Mouse (Mus musculus): ENCODE measurements around the gene Aagab. TPM values are rescaled to one million over a fixed set of nuclear protein-coding genes. Genes with fewer than 3 reads are reported as not detected.
A peak's percentile ranks its signal among the peaks of the same experiment; 100 is the strongest.

Gene Aagab
- polyA plus RNA-seq, 1 experiment from 2014 or later, result 32.5 TPM

GRCm38 (mm10) chr9:63682943-63683342, 80.5 kb downstream of the Aagab start:
- Histone ChIP-seq H3K27ac (ENCODE audit: low read length) (no peak overlapping the region), H3K9ac (ENCODE audit: low read length) (no peak overlapping the region), H3K4me1 (ENCODE audit: control insufficient read depth, insufficient read depth, low read length) (peaks cover 25% of the 10 kb centered on the region), H3K9me3 (replicated peaks; ENCODE audit: control insufficient read depth, low read length) (peaks cover 6% of the 10 kb centered on the region), H3K36me3 (ENCODE audit: control insufficient read depth, insufficient read depth) (no peaks in the 10 kb centered on the region; the same call in 1 of the 2 replicates), H3K4me2 (ENCODE audit: low read depth, low read length) (no peak overlapping the region), H3K27me3 (ENCODE audit: control insufficient read depth, insufficient read depth, low read length) (no peaks in the 10 kb centered on the region), H3K4me3 (ENCODE audit: low read length) (no peak overlapping the region)
- 80% methylated on average over 2 of the region's 2 CpGs for WGBS
- no peak for ATAC-seq (replicated peaks; ENCODE audit: extremely low read depth, insufficient read depth, low FRiP score)

DNA sequence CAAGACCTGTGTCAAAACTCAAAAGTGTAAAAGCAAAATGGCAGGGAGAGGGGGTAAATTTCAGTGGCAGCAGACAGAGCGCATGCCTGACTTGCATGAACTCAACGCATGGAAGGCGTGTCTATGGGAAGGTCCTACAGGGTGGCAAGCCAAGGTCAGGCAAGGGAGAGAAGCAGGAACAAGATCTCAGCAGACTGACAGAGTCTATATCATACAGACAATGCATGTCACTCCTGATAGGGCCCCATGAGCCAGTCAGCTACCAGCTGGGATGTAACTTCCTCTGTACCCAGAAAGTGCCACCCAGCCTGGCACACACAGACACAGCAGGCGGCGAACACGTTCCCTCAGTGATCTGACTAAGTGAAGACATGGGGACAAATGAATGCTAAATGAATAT, 81.8 kb downstream of the Aagab start:
- Histone ChIP-seq H3K27me3 (ENCODE audit: control insufficient read depth, insufficient read depth, low read length) (no peaks in the 10 kb centered on the region), H3K9me3 (replicated peaks; ENCODE audit: control insufficient read depth, low read length) (peaks cover 6% of the 10 kb centered on the region), H3K27ac (ENCODE audit: low read length) (no peak overlapping the region), H3K4me3 (ENCODE audit: low read length) (no peak overlapping the region), H3K36me3 (ENCODE audit: control insufficient read depth, insufficient read depth) (no peaks in the 10 kb centered on the region; the same call in 1 of the 2 replicates), H3K9ac (ENCODE audit: low read length) (no peak overlapping the region), H3K4me1 (ENCODE audit: control insufficient read depth, insufficient read depth, low read length) (peaks cover 18% of the 10 kb centered on the region), H3K4me2 (ENCODE audit: low read depth, low read length) (no peak overlapping the region)
- 87% methylated on average over 6 of the region's 6 CpGs for WGBS
- ATAC-seq (replicated peaks; ENCODE audit: extremely low read depth, insufficient read depth, low FRiP score), result no peak

DNA sequence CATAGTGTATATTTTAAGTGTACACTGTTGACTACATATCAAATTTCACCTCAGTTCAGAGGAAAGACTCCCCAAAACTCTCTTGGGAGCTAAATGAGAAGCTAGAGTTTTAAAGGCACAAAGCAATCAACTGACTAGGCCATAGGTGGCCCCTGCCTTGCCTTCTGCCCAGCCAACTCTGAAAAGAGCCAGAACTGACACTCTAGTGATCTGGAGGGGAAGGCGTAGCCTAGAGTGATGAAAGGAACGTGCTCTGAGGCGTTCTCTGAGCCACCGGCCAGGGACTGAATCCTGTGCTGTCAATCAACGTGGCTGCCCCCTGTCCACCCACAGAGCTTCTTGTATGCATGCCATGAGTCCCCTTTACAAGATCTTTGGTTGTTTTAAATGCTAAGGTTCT, 82.9 kb downstream of the Aagab start:
- H3K4me1 ChIP-seq (ENCODE audit: control insufficient read depth, insufficient read depth, low read length), result peaks cover 18% of the 10 kb centered on the region
- H3K4me3 ChIP-seq (ENCODE audit: low read length), result no peak overlapping the region
- no peak overlapping the region for H3K4me2 ChIP-seq (ENCODE audit: low read depth, low read length)
- 38% methylated on average over 5 of the region's 5 CpGs for WGBS
- ATAC-seq (replicated peaks; ENCODE audit: extremely low read depth, insufficient read depth, low FRiP score), result peak; percentile 57; the same call in 1 of the 2 replicates
- H3K27ac ChIP-seq (ENCODE audit: low read length), result peak overlapping the region; percentile 32; the same call in 1 of the 2 replicates
- peaks cover 6% of the 10 kb centered on the region for H3K9me3 ChIP-seq (replicated peaks; ENCODE audit: control insufficient read depth, low read length)
- H3K27me3 ChIP-seq (ENCODE audit: control insufficient read depth, insufficient read depth, low read length), result no peaks in the 10 kb centered on the region
- H3K9ac ChIP-seq (ENCODE audit: low read length), result no peak overlapping the region
- H3K36me3 ChIP-seq (ENCODE audit: control insufficient read depth, insufficient read depth), result peaks cover 3% of the 10 kb centered on the region

DNA sequence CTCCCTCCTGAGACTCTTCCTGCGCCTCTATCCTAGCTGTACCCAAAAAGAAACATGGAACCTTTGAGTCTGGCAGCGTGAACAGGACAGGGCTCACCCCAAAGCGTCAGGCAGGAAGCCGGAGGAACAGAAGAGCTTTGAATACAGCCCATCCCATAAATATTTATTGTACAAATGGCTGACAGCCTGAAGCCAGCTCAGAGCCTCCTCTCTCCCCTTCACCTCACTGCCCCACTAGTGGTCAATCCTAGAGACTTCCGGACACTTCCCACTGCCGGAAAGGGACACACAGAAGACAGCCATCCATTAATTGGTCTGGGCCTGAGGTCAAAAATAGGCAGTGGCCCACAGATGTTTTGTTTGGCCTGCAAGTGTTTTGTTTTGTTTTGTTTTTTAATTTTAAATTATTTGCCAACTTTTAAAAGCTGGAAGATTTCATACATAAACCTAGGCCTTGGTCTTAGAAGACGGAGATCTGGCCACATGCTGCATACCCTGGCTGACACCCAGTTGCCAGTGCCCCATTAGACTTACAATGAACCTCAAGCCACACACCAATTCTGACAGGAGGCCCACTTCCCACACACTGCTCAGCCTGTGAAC, 85.1 kb downstream of the Aagab start:
- H3K27ac ChIP-seq (ENCODE audit: low read length), result no peak overlapping the region
- no peaks in the 10 kb centered on the region for H3K27me3 ChIP-seq (ENCODE audit: control insufficient read depth, insufficient read depth, low read length)
- H3K9me3 ChIP-seq (replicated peaks; ENCODE audit: control insufficient read depth, low read length), result peaks cover 6% of the 10 kb centered on the region
- 77% methylated on average over 7 of the region's 7 CpGs for WGBS
- no peak overlapping the region for H3K9ac ChIP-seq (ENCODE audit: low read length)
- no peak overlapping the region for H3K4me3 ChIP-seq (ENCODE audit: low read length)
- H3K36me3 ChIP-seq (ENCODE audit: control insufficient read depth, insufficient read depth), result peaks cover 4% of the 10 kb centered on the region
- ATAC-seq (replicated peaks; ENCODE audit: extremely low read depth, insufficient read depth, low FRiP score), result no peak
- H3K4me1 ChIP-seq (ENCODE audit: control insufficient read depth, insufficient read depth, low read length), result peaks cover 19% of the 10 kb centered on the region
- no peak overlapping the region for H3K4me2 ChIP-seq (ENCODE audit: low read depth, low read length)

DNA sequence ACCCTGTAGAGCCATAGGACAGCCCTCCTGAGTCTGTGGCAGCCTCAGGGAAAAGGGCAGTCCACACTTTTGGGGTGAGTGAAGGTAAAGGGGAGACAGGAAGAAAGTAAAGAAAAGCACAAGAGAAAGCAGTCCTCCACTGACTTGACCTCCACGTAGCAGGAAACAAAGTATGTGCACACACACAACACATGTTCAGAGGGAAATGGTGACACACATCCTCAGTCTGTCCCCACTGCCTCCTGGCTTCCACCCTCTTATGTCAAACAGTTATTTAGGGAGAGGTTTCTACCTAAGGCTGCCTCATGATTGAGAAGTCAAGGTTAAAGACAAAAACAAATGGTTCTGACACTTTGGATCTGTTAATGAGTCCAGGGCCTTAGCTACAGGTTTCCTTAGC, 88.1 kb downstream of the Aagab start:
- Histone ChIP-seq H3K4me3 (ENCODE audit: low read length) (no peak overlapping the region), H3K36me3 (ENCODE audit: control insufficient read depth, insufficient read depth) (peaks cover 4% of the 10 kb centered on the region), H3K4me1 (ENCODE audit: control insufficient read depth, insufficient read depth, low read length) (peaks cover 8% of the 10 kb centered on the region), H3K4me2 (ENCODE audit: low read depth, low read length) (no peak overlapping the region), H3K9me3 (replicated peaks; ENCODE audit: control insufficient read depth, low read length) (peaks cover 6% of the 10 kb centered on the region), H3K27ac (ENCODE audit: low read length) (no peak overlapping the region), H3K9ac (ENCODE audit: low read length) (no peak overlapping the region), H3K27me3 (ENCODE audit: control insufficient read depth, insufficient read depth, low read length) (no peaks in the 10 kb centered on the region)
- WGBS, result 86% methylated on average over 1 of the region's 1 CpGs
- no peak for ATAC-seq (replicated peaks; ENCODE audit: extremely low read depth, insufficient read depth, low FRiP score)

- H3K9ac ChIP-seq (ENCODE audit: low read length), result no peak overlapping the region
- H3K27ac ChIP-seq (ENCODE audit: low read length), result no peak overlapping the region
- H3K27me3 ChIP-seq (ENCODE audit: control insufficient read depth, insufficient read depth, low read length), result no peaks in the 10 kb centered on the region
- no peak overlapping the region for H3K4me3 ChIP-seq (ENCODE audit: low read length)
- 40% methylated on average over 2 of the region's 2 CpGs for WGBS
- ATAC-seq (replicated peaks; ENCODE audit: extremely low read depth, insufficient read depth, low FRiP score), result no peak
- H3K9me3 ChIP-seq (replicated peaks; ENCODE audit: control insufficient read depth, low read length), result no peaks in the 10 kb centered on the region
- H3K4me1 ChIP-seq (ENCODE audit: control insufficient read depth, insufficient read depth, low read length), result peaks cover 11% of the 10 kb centered on the region
- H3K4me2 ChIP-seq (ENCODE audit: low read depth, low read length), result no peak overlapping the region
- H3K36me3 ChIP-seq (ENCODE audit: control insufficient read depth, insufficient read depth), result peaks cover 4% of the 10 kb centered on the region; the same call in 1 of the 2 replicates
Observed at GRCm38 (mm10) chr9:63691960-63692359, 89.5 kb downstream of the Aagab start.

Other genes starting within 250 kb of the Aagab start
- 28.4 and 29.1 TPM in 2 replicates for gene Map2k5, start 224.8 kb upstream of the Aagab start, polyA plus RNA-seq (2015; fragmentation: Nextera tagmentation; extraction: Ambion mirVana)
- 79.8 and 85.7 TPM in 2 replicates for gene 2300009A05Rik, start 203.4 kb upstream of the Aagab start, polyA plus RNA-seq (2015; fragmentation: Nextera tagmentation; extraction: Ambion mirVana)
- 0.07 and 0.14 TPM in 2 replicates for gene Iqch, start 167 bp upstream of the Aagab start, polyA plus RNA-seq (2015; fragmentation: Nextera tagmentation; extraction: Ambion mirVana)
- gene Smad3, start 155.3 kb downstream of the Aagab start, polyA plus RNA-seq (2015; fragmentation: Nextera tagmentation; extraction: Ambion mirVana), result 12.5 and 13.7 TPM in 2 replicates